In the genomic region with DNA sequence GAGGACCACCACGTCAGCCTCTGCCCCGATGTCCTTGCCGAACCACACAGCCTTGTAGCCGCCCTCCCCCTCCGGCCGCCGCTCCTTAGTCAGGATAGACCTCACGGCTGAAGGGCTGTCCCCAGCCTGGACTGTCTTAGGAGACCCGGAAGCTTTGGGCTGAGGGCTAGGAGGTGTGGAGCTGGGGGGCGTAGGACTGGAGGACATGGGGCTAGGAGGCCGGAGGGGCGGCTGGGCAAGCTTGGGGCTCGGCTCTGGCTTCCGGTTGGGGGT, we compare ENCODE assay signal across 16 mouse cellular contexts. TPM values are rescaled to one million over a fixed set of nuclear protein-coding genes. Genes with fewer than 3 reads are reported as not detected.
A peak's percentile ranks its signal among the peaks of the same experiment; 100 is the strongest.
DNase-seq lines count a peak whose midpoint lies in the region; ATAC-seq lines count a peak whose summit lies in the region.
"Had no signal": no experiment of that assay in that cellular context is flagged by ENCODE, and none has a peak within 500 bp of the region (broad histone marks: within the 10 kb centered on the region; RNA-seq: fewer than 3 reads in every experiment).

No protein-coding gene starts in this region.

- H3K9ac ChIP-seq in embryonic facial prominence, embryonic 15.5 days, result no peak overlapping the region
- no peak overlapping the region for H3K9ac ChIP-seq in limb, embryonic 12.5 days (replicated peaks)
- no peak overlapping the region for H3K9ac ChIP-seq in ES-E14 (ENCODE audit: insufficient read depth, low read depth, low read length, poor library complexity, severe bottlenecking)
- H3K9ac ChIP-seq in liver, embryonic 15.5 days, result no peak overlapping the region
- H3K9ac ChIP-seq: embryonic facial prominence, embryonic 12.5 days; forebrain, embryonic 15.5 days had no signal

- DNase-seq in embryonic facial prominence, embryonic 10.5 days (ENCODE audit: low spot score), result no peak
- DNase-seq in limb, embryonic 10.5 days (ENCODE audit: low spot score), result no peak
- DNase-seq in ES-E14 (ENCODE audit: low read depth, low spot score), result no peak
- DNase-seq in hindbrain, embryonic 10.5 days (ENCODE audit: low spot score), result no peak
- no peak for DNase-seq in Muller cell, postnatal 12 days (ENCODE audit: inconsistent ontology term)
- DNase-seq: cerebellum, adult 11-12 months; kidney, adult 18-20 months had no signal

- 82% methylated on average over 14 of the region's 14 CpGs for WGBS in embryonic facial prominence, embryonic 15.5 days
- 77% methylated on average over 14 of the region's 14 CpGs for WGBS in embryonic facial prominence, embryonic 10.5 days
- WGBS in limb, embryonic 12.5 days, result 85% methylated on average over 14 of the region's 14 CpGs
- WGBS in limb, embryonic 10.5 days, result 78% methylated on average over 14 of the region's 14 CpGs
- 45% methylated on average over 14 of the region's 14 CpGs for WGBS in liver, embryonic 15.5 days (ENCODE audit: insufficient replicate concordance)
- WGBS in hindbrain, embryonic 10.5 days, result 84% methylated on average over 14 of the region's 14 CpGs

- H3K9me3 ChIP-seq in embryonic facial prominence, embryonic 15.5 days (replicated peaks), result no peaks in the 10 kb centered on the region
- H3K9me3 ChIP-seq in embryonic facial prominence, embryonic 10.5 days, result no peaks in the 10 kb centered on the region
- no peaks in the 10 kb centered on the region for H3K9me3 ChIP-seq in limb, embryonic 12.5 days
- H3K9me3 ChIP-seq in limb, embryonic 10.5 days (replicated peaks), result no peaks in the 10 kb centered on the region
- H3K9me3 ChIP-seq in ES-E14 (ENCODE audit: control insufficient read depth, insufficient read depth, low read depth, low read length), result no peaks in the 10 kb centered on the region
- H3K9me3 ChIP-seq in liver, embryonic 15.5 days (replicated peaks), result no peaks in the 10 kb centered on the region
- no peaks in the 10 kb centered on the region for H3K9me3 ChIP-seq in hindbrain, embryonic 10.5 days
- H3K9me3 ChIP-seq: embryonic facial prominence, embryonic 12.5 days; forebrain, embryonic 15.5 days had no signal

- no peaks in the 10 kb centered on the region for H3K27me3 ChIP-seq in embryonic facial prominence, embryonic 15.5 days
- no peaks in the 10 kb centered on the region for H3K27me3 ChIP-seq in embryonic facial prominence, embryonic 10.5 days (replicated peaks; ENCODE audit: low read depth, poor library complexity, severe bottlenecking)
- peaks cover 4% of the 10 kb centered on the region; the same call in 1 of the 2 replicates for H3K27me3 ChIP-seq in limb, embryonic 12.5 days
- no peaks in the 10 kb centered on the region for H3K27me3 ChIP-seq in limb, embryonic 10.5 days (ENCODE audit: low read depth, poor library complexity, severe bottlenecking)
- H3K27me3 ChIP-seq in liver, embryonic 15.5 days, result peaks cover 43% of the 10 kb centered on the region
- H3K27me3 ChIP-seq in hindbrain, embryonic 10.5 days (ENCODE audit: insufficient read depth, poor library complexity, severe bottlenecking), result no peaks in the 10 kb centered on the region; the same call in 1 of the 2 replicates
- H3K27me3 ChIP-seq: embryonic facial prominence, embryonic 12.5 days; forebrain, embryonic 15.5 days had no signal

- H3K27ac ChIP-seq in embryonic facial prominence, embryonic 15.5 days (replicated peaks), result no peak overlapping the region
- no peak overlapping the region for H3K27ac ChIP-seq in embryonic facial prominence, embryonic 10.5 days (replicated peaks)
- no peak overlapping the region for H3K27ac ChIP-seq in limb, embryonic 12.5 days
- no peak overlapping the region for H3K27ac ChIP-seq in limb, embryonic 10.5 days
- no peak overlapping the region for H3K27ac ChIP-seq in ES-E14 (ENCODE audit: insufficient read depth, low read depth, low read length, poor library complexity, severe bottlenecking)
- H3K27ac ChIP-seq in liver, embryonic 15.5 days (replicated peaks), result no peak overlapping the region; the same call in 1 of the 2 replicates
- no peak overlapping the region for H3K27ac ChIP-seq in hindbrain, embryonic 10.5 days
- H3K27ac ChIP-seq: embryonic facial prominence, embryonic 12.5 days; forebrain, embryonic 15.5 days; layer of hippocampus, adult 2 months had no signal

- peak overlapping the region; percentile 12; the same call in 1 of the 2 replicates for H3K4me2 ChIP-seq in embryonic facial prominence, embryonic 15.5 days (replicated peaks)
- 0 out of 2 replicates have a peak overlapping the region, but pooled peaks have one; percentile 1 for H3K4me2 ChIP-seq in limb, embryonic 12.5 days
- H3K4me2 ChIP-seq in liver, embryonic 15.5 days, result peak overlapping the region; percentile 58
- H3K4me2 ChIP-seq: embryonic facial prominence, embryonic 12.5 days; forebrain, embryonic 15.5 days; midbrain, embryonic 11.5 days had no signal

- no peak for ATAC-seq in embryonic facial prominence, embryonic 15.5 days (ENCODE audit: insufficient number of reproducible peaks, low FRiP score, low TSS enrichment, low read depth)
- ATAC-seq in limb, embryonic 12.5 days (ENCODE audit: insufficient number of reproducible peaks, insufficient read depth, low FRiP score, low TSS enrichment, low read depth), result no peak
- no peak for ATAC-seq in liver, embryonic 15.5 days (ENCODE audit: insufficient read depth)
- ATAC-seq: forebrain, embryonic 15.5 days had no signal

- H3K4me3 ChIP-seq in embryonic facial prominence, embryonic 15.5 days (replicated peaks), result no peak overlapping the region
- H3K4me3 ChIP-seq in embryonic facial prominence, embryonic 10.5 days, result no peak overlapping the region
- H3K4me3 ChIP-seq in limb, embryonic 12.5 days (replicated peaks), result no peak overlapping the region
- H3K4me3 ChIP-seq in limb, embryonic 10.5 days, result no peak overlapping the region
- H3K4me3 ChIP-seq in ES-E14 (ENCODE audit: insufficient read depth in 1 of 2, low read depth in 1 of 2, low read length in 2 of 2, poor library complexity in 1 of 2, severe bottlenecking in 1 of 2), result peak overlapping the region; percentile 4 to 49; a peak in 2 of 4 replicates
- peak overlapping the region; percentile 24 for H3K4me3 ChIP-seq in liver, embryonic 15.5 days (replicated peaks)
- no peak overlapping the region for H3K4me3 ChIP-seq in hindbrain, embryonic 10.5 days
- H3K4me3 ChIP-seq: embryonic facial prominence, embryonic 12.5 days; forebrain, embryonic 15.5 days; layer of hippocampus, adult 2 months had no signal

- H3K36me3 ChIP-seq in embryonic facial prominence, embryonic 15.5 days, result 0 out of 2 replicates have a peak, but pooled peaks cover 1% of the 10 kb centered on the region
- peaks cover 4% of the 10 kb centered on the region for H3K36me3 ChIP-seq in embryonic facial prominence, embryonic 10.5 days (replicated peaks)
- H3K36me3 ChIP-seq in limb, embryonic 12.5 days, result peaks cover 2% of the 10 kb centered on the region
- H3K36me3 ChIP-seq in limb, embryonic 10.5 days, result peaks cover 6% of the 10 kb centered on the region
- no peaks in the 10 kb centered on the region for H3K36me3 ChIP-seq in ES-E14 (ENCODE audit: control insufficient read depth, insufficient read depth, low read length, poor library complexity, severe bottlenecking)
- H3K36me3 ChIP-seq in liver, embryonic 15.5 days (replicated peaks), result 0 out of 2 replicates have a peak, but pooled peaks cover 5% of the 10 kb centered on the region
- H3K36me3 ChIP-seq in hindbrain, embryonic 10.5 days, result peaks cover 7% of the 10 kb centered on the region
- H3K36me3 ChIP-seq: embryonic facial prominence, embryonic 12.5 days; forebrain, embryonic 15.5 days had no signal

- in situ Hi-C loops in ES-E14 (cut with MboI; ENCODE audit: low sequenced_read_pairs in 2 of 2, unreplicated experiment in 2 of 2), result no loop called here

- peaks cover 18% of the 10 kb centered on the region for H3K4me1 ChIP-seq in embryonic facial prominence, embryonic 15.5 days
- peaks cover 15% of the 10 kb centered on the region for H3K4me1 ChIP-seq in embryonic facial prominence, embryonic 10.5 days
- peaks cover 17% of the 10 kb centered on the region; the same call in 1 of the 2 replicates for H3K4me1 ChIP-seq in limb, embryonic 12.5 days (replicated peaks)
- H3K4me1 ChIP-seq in limb, embryonic 10.5 days, result peaks cover 23% of the 10 kb centered on the region
- peaks cover 2 to 13% of the 10 kb centered on the region in 2 experiments; a peak in 2 of 4 replicates for H3K4me1 ChIP-seq in ES-E14 (ENCODE audit: control insufficient read depth in 2 of 2, insufficient read depth in 2 of 2, low read length in 2 of 2, poor library complexity in 1 of 2)
- peaks cover 26% of the 10 kb centered on the region for H3K4me1 ChIP-seq in liver, embryonic 15.5 days (replicated peaks)
- H3K4me1 ChIP-seq in hindbrain, embryonic 10.5 days (replicated peaks), result peaks cover 20% of the 10 kb centered on the region

RNA-seq across cellular contexts. Expression of a gene that starts 2.9 kb away (rescaled TPM):
- polyA plus RNA-seq in embryonic facial prominence, embryonic 15.5 days (2015; fragmentation: Nextera tagmentation; extraction: Ambion mirVana), result 4.1 and 5.1 TPM in 2 replicates
- polyA plus RNA-seq in embryonic facial prominence, embryonic 10.5 days (2016; fragmentation: Nextera tagmentation; extraction: Ambion mirVana), result 0.34 TPM in 2 replicates
- polyA plus RNA-seq in limb, embryonic 12.5 days (2016; fragmentation: Nextera tagmentation; extraction: Ambion mirVana), result 0.51 and 1.0 TPM in 2 replicates
- 0.50 and 0.73 TPM in 2 replicates for polyA plus RNA-seq in limb, embryonic 10.5 days (2016; fragmentation: Nextera tagmentation; extraction: Ambion mirVana)
- total RNA-seq in ES-E14 (2012; rRNA removed), result 0.58 and 0.67 TPM in 2 replicates
- 10.7 and 12.8 TPM in 2 replicates for polyA plus RNA-seq in liver, embryonic 15.5 days (2015; fragmentation: Nextera tagmentation; extraction: Ambion mirVana)
- 1.0 and 1.2 TPM in 2 replicates for polyA plus RNA-seq in hindbrain, embryonic 10.5 days (2016; fragmentation: Nextera tagmentation; extraction: Ambion mirVana)

RNA-seq across cellular contexts. Expression of a gene that starts 7.4 kb away (rescaled TPM):
- polyA plus RNA-seq in embryonic facial prominence, embryonic 15.5 days (2015; fragmentation: Nextera tagmentation; extraction: Ambion mirVana), result 0.19 TPM in 1 of 2 replicates, not detected in the other
- polyA plus RNA-seq in embryonic facial prominence, embryonic 10.5 days (2016; fragmentation: Nextera tagmentation; extraction: Ambion mirVana), result 0.10 and 0.17 TPM in 2 replicates
- polyA plus RNA-seq in limb, embryonic 12.5 days (2016; fragmentation: Nextera tagmentation; extraction: Ambion mirVana), result not detected in 2 replicates
- 0.19 TPM in 1 of 2 replicates, not detected in the other for polyA plus RNA-seq in limb, embryonic 10.5 days (2016; fragmentation: Nextera tagmentation; extraction: Ambion mirVana)
- total RNA-seq in ES-E14 (2012; rRNA removed), result 0.13 and 0.26 TPM in 2 replicates
- polyA plus RNA-seq in liver, embryonic 15.5 days (2015; fragmentation: Nextera tagmentation; extraction: Ambion mirVana), result 0.46 and 0.47 TPM in 2 replicates
- polyA plus RNA-seq in hindbrain, embryonic 10.5 days (2016; fragmentation: Nextera tagmentation; extraction: Ambion mirVana), result 0.32 TPM in 1 of 2 replicates, not detected in the other
- total RNA-seq: layer of hippocampus, adult 2 months; left cerebral cortex, postnatal 10 days had no signal
- polyA plus RNA-seq: embryonic facial prominence, embryonic 12.5 days; forebrain, embryonic 15.5 days; midbrain, embryonic 11.5 days; urinary bladder, adult 2 months had no signal

RNA-seq across cellular contexts. Expression of a gene that starts 9.7 kb away (rescaled TPM):
- polyA plus RNA-seq in embryonic facial prominence, embryonic 15.5 days (2015; fragmentation: Nextera tagmentation; extraction: Ambion mirVana), result 5.3 TPM in 2 replicates
- 8.8 and 9.6 TPM in 2 replicates for polyA plus RNA-seq in embryonic facial prominence, embryonic 10.5 days (2016; fragmentation: Nextera tagmentation; extraction: Ambion mirVana)
- 10.5 and 11.4 TPM in 2 replicates for polyA plus RNA-seq in limb, embryonic 12.5 days (2016; fragmentation: Nextera tagmentation; extraction: Ambion mirVana)
- polyA plus RNA-seq in limb, embryonic 10.5 days (2016; fragmentation: Nextera tagmentation; extraction: Ambion mirVana), result 9.7 and 11.3 TPM in 2 replicates
- total RNA-seq in ES-E14 (2012; rRNA removed), result 12.0 and 31.9 TPM in 2 replicates
- polyA plus RNA-seq in liver, embryonic 15.5 days (2015; fragmentation: Nextera tagmentation; extraction: Ambion mirVana), result 0.35 and 0.47 TPM in 2 replicates
- polyA plus RNA-seq in hindbrain, embryonic 10.5 days (2016; fragmentation: Nextera tagmentation; extraction: Ambion mirVana), result 8.2 and 12.3 TPM in 2 replicates
- total RNA-seq: layer of hippocampus, adult 2 months; left cerebral cortex, postnatal 10 days had no signal

RNA-seq across cellular contexts. Expression of a gene that starts 22.6 kb away (rescaled TPM):
- 0.76 and 1.1 TPM in 2 replicates for polyA plus RNA-seq in embryonic facial prominence, embryonic 15.5 days (2015; fragmentation: Nextera tagmentation; extraction: Ambion mirVana)
- polyA plus RNA-seq in embryonic facial prominence, embryonic 10.5 days (2016; fragmentation: Nextera tagmentation; extraction: Ambion mirVana), result 0.60 and 0.86 TPM in 2 replicates
- polyA plus RNA-seq in limb, embryonic 12.5 days (2016; fragmentation: Nextera tagmentation; extraction: Ambion mirVana), result 1.6 TPM in 2 replicates
- polyA plus RNA-seq in limb, embryonic 10.5 days (2016; fragmentation: Nextera tagmentation; extraction: Ambion mirVana), result 0.68 and 0.93 TPM in 2 replicates
- total RNA-seq in ES-E14 (2012; rRNA removed), result 0.76 and 0.95 TPM in 2 replicates
- polyA plus RNA-seq in liver, embryonic 15.5 days (2015; fragmentation: Nextera tagmentation; extraction: Ambion mirVana), result not detected in 2 replicates
- polyA plus RNA-seq in hindbrain, embryonic 10.5 days (2016; fragmentation: Nextera tagmentation; extraction: Ambion mirVana), result 0.34 and 0.35 TPM in 2 replicates

RNA-seq across cellular contexts. Expression of a gene that starts 40.6 kb away (rescaled TPM):
- polyA plus RNA-seq in embryonic facial prominence, embryonic 15.5 days (2015; fragmentation: Nextera tagmentation; extraction: Ambion mirVana), result 68.7 and 73.2 TPM in 2 replicates
- polyA plus RNA-seq in embryonic facial prominence, embryonic 10.5 days (2016; fragmentation: Nextera tagmentation; extraction: Ambion mirVana), result 114 and 124 TPM in 2 replicates
- 95.8 and 102 TPM in 2 replicates for polyA plus RNA-seq in limb, embryonic 12.5 days (2016; fragmentation: Nextera tagmentation; extraction: Ambion mirVana)
- 121 and 131 TPM in 2 replicates for polyA plus RNA-seq in limb, embryonic 10.5 days (2016; fragmentation: Nextera tagmentation; extraction: Ambion mirVana)
- total RNA-seq in ES-E14 (2012; rRNA removed), result 101 and 107 TPM in 2 replicates
- polyA plus RNA-seq in liver, embryonic 15.5 days (2015; fragmentation: Nextera tagmentation; extraction: Ambion mirVana), result 26.7 and 32.6 TPM in 2 replicates
- 106 and 108 TPM in 2 replicates for polyA plus RNA-seq in hindbrain, embryonic 10.5 days (2016; fragmentation: Nextera tagmentation; extraction: Ambion mirVana)

Comparison
In these comparisons a context has a peak if more than half of its experiments do, and no peak if none do; other contexts are left out.
1. H3K4me2 ChIP-seq: peak in every context shown above with its lines; median percentile 58 in liver, embryonic 15.5 days; 12 in embryonic facial prominence, embryonic 15.5 days; 1 in limb, embryonic 12.5 days.
2. H3K4me3 ChIP-seq: peak in ES-E14 (2 of 2) and liver, embryonic 15.5 days (single experiment); none in embryonic facial prominence, embryonic 15.5 days (single experiment), embryonic facial prominence, embryonic 10.5 days (single experiment), limb, embryonic 12.5 days (single experiment), limb, embryonic 10.5 days (single experiment) and hindbrain, embryonic 10.5 days (single experiment).